Mouse (Mus musculus): ENCODE data around the gene Slc7a11. TPM values are rescaled to one million over a fixed set of nuclear protein-coding genes. Genes with fewer than 3 reads are reported as not detected.
A peak's percentile ranks its signal among the peaks of the same experiment; 100 is the strongest.

Slc7a11 gene
- polyA plus RNA-seq, 1 experiment from 2014 or later: 2.3 TPM

GRCm38 (mm10) chr3:50130319-50130718 lies 313.1 kb downstream of the Slc7a11 start:
- Histone ChIP-seq H3K27me3 (ENCODE audit: control insufficient read depth, insufficient read depth, low read length) (no peaks in the 10 kb centered on the region), H3K4me3 (replicated peaks; ENCODE audit: low read depth, low read length) (no peak overlapping the region), H3K9ac (replicated peaks; ENCODE audit: low read length) (no peak overlapping the region), H3K4me2 (ENCODE audit: low read length) (no peak overlapping the region), H3K36me3 (ENCODE audit: control insufficient read depth, insufficient read depth, low read length) (no peaks in the 10 kb centered on the region), H3K27ac (replicated peaks; ENCODE audit: low read depth, low read length) (no peak overlapping the region), H3K4me1 (ENCODE audit: control insufficient read depth, insufficient read depth, low read length) (no peaks in the 10 kb centered on the region), H3K9me3 (ENCODE audit: control insufficient read depth, low read length) (no peaks in the 10 kb centered on the region)
- no peak for DNase-seq
- 96% methylated on average over 2 of the region's 2 CpGs for WGBS
- no peak for ATAC-seq (ENCODE audit: low FRiP score, low TSS enrichment)

- H3K4me2 ChIP-seq (ENCODE audit: low read length): no peak overlapping the region
- ATAC-seq (ENCODE audit: low FRiP score, low TSS enrichment) (no peak), DNase-seq (peak; percentile 32)
- H3K9me3 ChIP-seq (ENCODE audit: control insufficient read depth, low read length): no peaks in the 10 kb centered on the region
- H3K4me1 ChIP-seq (ENCODE audit: control insufficient read depth, insufficient read depth, low read length): no peaks in the 10 kb centered on the region
- H3K36me3 ChIP-seq (ENCODE audit: control insufficient read depth, insufficient read depth, low read length): no peaks in the 10 kb centered on the region
- no peaks in the 10 kb centered on the region for H3K27me3 ChIP-seq (ENCODE audit: control insufficient read depth, insufficient read depth, low read length)
- H3K9ac ChIP-seq (replicated peaks; ENCODE audit: low read length): no peak overlapping the region
- H3K4me3 ChIP-seq (replicated peaks; ENCODE audit: low read depth, low read length): no peak overlapping the region
- no peak overlapping the region for H3K27ac ChIP-seq (replicated peaks; ENCODE audit: low read depth, low read length)
- 58% methylated on average over 1 of the region's 1 CpGs for WGBS
Observed at GRCm38 (mm10) chr3:50121001-50121400, 322.4 kb downstream of the Slc7a11 start.

DNA sequence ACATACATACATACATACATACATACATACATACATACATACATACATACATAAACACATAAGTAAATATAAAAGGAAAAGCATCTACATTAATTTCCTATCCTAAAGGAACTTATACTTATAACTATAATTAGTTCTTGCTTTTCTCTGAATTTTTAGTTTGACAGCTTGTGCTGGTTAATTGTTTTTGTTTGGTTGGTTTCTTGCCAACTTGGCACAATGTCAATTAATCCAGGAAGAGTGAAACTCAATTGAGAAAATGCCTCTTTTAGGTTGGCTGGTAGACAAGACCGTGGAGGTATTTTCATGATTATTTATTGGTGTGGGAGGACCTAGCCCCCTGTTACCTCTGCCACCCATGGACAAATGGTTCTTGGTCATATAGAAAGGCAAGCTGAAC lies 327.1 kb downstream of the Slc7a11 start:
- ATAC-seq (ENCODE audit: low FRiP score, low TSS enrichment): no peak
- Histone ChIP-seq H3K27me3 (ENCODE audit: control insufficient read depth, insufficient read depth, low read length) (no peaks in the 10 kb centered on the region), H3K4me1 (ENCODE audit: control insufficient read depth, insufficient read depth, low read length) (no peaks in the 10 kb centered on the region), H3K27ac (replicated peaks; ENCODE audit: low read depth, low read length) (no peak overlapping the region), H3K4me3 (replicated peaks; ENCODE audit: low read depth, low read length) (no peak overlapping the region), H3K9me3 (ENCODE audit: control insufficient read depth, low read length) (no peaks in the 10 kb centered on the region), H3K4me2 (ENCODE audit: low read length) (no peak overlapping the region), H3K9ac (replicated peaks; ENCODE audit: low read length) (no peak overlapping the region), H3K36me3 (ENCODE audit: control insufficient read depth, insufficient read depth, low read length) (no peaks in the 10 kb centered on the region)
- WGBS: 70% methylated on average over 1 of the region's 1 CpGs
- no peak for DNase-seq

- Histone ChIP-seq H3K9me3 (ENCODE audit: control insufficient read depth, low read length) (no peaks in the 10 kb centered on the region), H3K36me3 (ENCODE audit: control insufficient read depth, insufficient read depth, low read length) (no peaks in the 10 kb centered on the region), H3K27me3 (ENCODE audit: control insufficient read depth, insufficient read depth, low read length) (no peaks in the 10 kb centered on the region), H3K4me2 (ENCODE audit: low read length) (no peak overlapping the region), H3K9ac (replicated peaks; ENCODE audit: low read length) (no peak overlapping the region), H3K4me3 (replicated peaks; ENCODE audit: low read depth, low read length) (no peak overlapping the region), H3K4me1 (ENCODE audit: control insufficient read depth, insufficient read depth, low read length) (no peaks in the 10 kb centered on the region), H3K27ac (replicated peaks; ENCODE audit: low read depth, low read length) (no peak overlapping the region)
- DNase-seq (no peak), ATAC-seq (ENCODE audit: low FRiP score, low TSS enrichment) (no peak)
- WGBS: 97% methylated on average over 6 of the region's 6 CpGs
Observed at GRCm38 (mm10) chr3:50105509-50105908, 337.9 kb downstream of the Slc7a11 start.

- WGBS: 89% methylated on average over 7 of the region's 7 CpGs
- Histone ChIP-seq H3K27me3 (ENCODE audit: control insufficient read depth, insufficient read depth, low read length) (no peaks in the 10 kb centered on the region), H3K27ac (replicated peaks; ENCODE audit: low read depth, low read length) (no peak overlapping the region), H3K4me3 (replicated peaks; ENCODE audit: low read depth, low read length) (no peak overlapping the region), H3K4me2 (ENCODE audit: low read length) (no peak overlapping the region), H3K36me3 (ENCODE audit: control insufficient read depth, insufficient read depth, low read length) (no peaks in the 10 kb centered on the region), H3K4me1 (ENCODE audit: control insufficient read depth, insufficient read depth, low read length) (no peaks in the 10 kb centered on the region), H3K9me3 (ENCODE audit: control insufficient read depth, low read length) (no peaks in the 10 kb centered on the region), H3K9ac (replicated peaks; ENCODE audit: low read length) (no peak overlapping the region)
- no peak for ATAC-seq (ENCODE audit: low FRiP score, low TSS enrichment)
- DNase-seq: no peak
Observed at GRCm38 (mm10) chr3:50094404-50095092, 348.9 kb downstream of the Slc7a11 start.

- Histone ChIP-seq H3K4me1 (ENCODE audit: control insufficient read depth, insufficient read depth, low read length) (no peaks in the 10 kb centered on the region), H3K9ac (replicated peaks; ENCODE audit: low read length) (no peak overlapping the region), H3K4me3 (replicated peaks; ENCODE audit: low read depth, low read length) (no peak overlapping the region), H3K9me3 (ENCODE audit: control insufficient read depth, low read length) (no peaks in the 10 kb centered on the region), H3K27me3 (ENCODE audit: control insufficient read depth, insufficient read depth, low read length) (no peaks in the 10 kb centered on the region), H3K27ac (replicated peaks; ENCODE audit: low read depth, low read length) (no peak overlapping the region), H3K36me3 (ENCODE audit: control insufficient read depth, insufficient read depth, low read length) (no peaks in the 10 kb centered on the region), H3K4me2 (ENCODE audit: low read length) (no peak overlapping the region)
- ATAC-seq (ENCODE audit: low FRiP score, low TSS enrichment) (no peak), DNase-seq (peak; percentile 84)
- WGBS: 19% methylated on average over 7 of the region's 7 CpGs
Observed at GRCm38 (mm10) chr3:50076979-50077378, 366.4 kb downstream of the Slc7a11 start.

- H3K4me1 ChIP-seq (ENCODE audit: control insufficient read depth, insufficient read depth, low read length): no peaks in the 10 kb centered on the region
- H3K4me3 ChIP-seq (replicated peaks; ENCODE audit: low read depth, low read length): no peak overlapping the region
- ATAC-seq (ENCODE audit: low FRiP score, low TSS enrichment) (no peak), DNase-seq (no peak)
- 89% methylated on average over 4 of the region's 4 CpGs for WGBS
- H3K4me2 ChIP-seq (ENCODE audit: low read length): no peak overlapping the region
- H3K9me3 ChIP-seq (ENCODE audit: control insufficient read depth, low read length): no peaks in the 10 kb centered on the region
- no peaks in the 10 kb centered on the region for H3K27me3 ChIP-seq (ENCODE audit: control insufficient read depth, insufficient read depth, low read length)
- no peaks in the 10 kb centered on the region for H3K36me3 ChIP-seq (ENCODE audit: control insufficient read depth, insufficient read depth, low read length)
- H3K9ac ChIP-seq (replicated peaks; ENCODE audit: low read length): no peak overlapping the region
- no peak overlapping the region for H3K27ac ChIP-seq (replicated peaks; ENCODE audit: low read depth, low read length)
Observed at GRCm38 (mm10) chr3:50063396-50063795, 380.0 kb downstream of the Slc7a11 start.

GRCm38 (mm10) chr3:50044666-50045065 lies 398.7 kb downstream of the Slc7a11 start:
- no peak overlapping the region for H3K9ac ChIP-seq (replicated peaks; ENCODE audit: low read length)
- no peaks in the 10 kb centered on the region for H3K4me1 ChIP-seq (ENCODE audit: control insufficient read depth, insufficient read depth, low read length)
- no peaks in the 10 kb centered on the region for H3K36me3 ChIP-seq (ENCODE audit: control insufficient read depth, insufficient read depth, low read length)
- 80% methylated on average over 5 of the region's 5 CpGs for WGBS
- DNase-seq: peak; percentile 9
- H3K4me3 ChIP-seq (replicated peaks; ENCODE audit: low read depth, low read length): no peak overlapping the region
- no peak overlapping the region for H3K27ac ChIP-seq (replicated peaks; ENCODE audit: low read depth, low read length)
- H3K27me3 ChIP-seq (ENCODE audit: control insufficient read depth, insufficient read depth, low read length): no peaks in the 10 kb centered on the region
- 0 out of 2 replicates have a peak, but pooled peaks cover 3% of the 10 kb centered on the region for H3K9me3 ChIP-seq (ENCODE audit: control insufficient read depth, low read length)
- no peak for ATAC-seq (ENCODE audit: low FRiP score, low TSS enrichment)
- no peak overlapping the region for H3K4me2 ChIP-seq (ENCODE audit: low read length)

DNA sequence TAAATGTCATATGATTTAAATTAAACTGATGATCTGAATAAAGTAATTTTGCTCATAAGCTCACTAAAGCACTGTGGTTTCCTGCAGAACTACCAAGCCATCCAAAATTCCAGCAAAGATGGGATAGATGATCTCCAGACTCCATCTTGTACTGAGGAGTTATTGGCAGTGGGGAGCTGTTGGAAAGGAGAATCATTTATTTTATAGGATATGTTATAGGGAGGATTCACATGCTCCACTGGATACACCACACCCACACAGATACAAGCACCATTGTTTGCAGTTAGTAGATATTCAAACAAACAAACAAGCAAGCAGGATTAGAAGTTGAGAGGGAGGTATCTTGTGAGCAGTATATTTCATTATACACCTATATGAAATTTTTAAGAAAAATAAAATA lies 399.3 kb downstream of the Slc7a11 start:
- no peak overlapping the region for H3K4me2 ChIP-seq (ENCODE audit: low read length)
- DNase-seq (no peak), ATAC-seq (ENCODE audit: low FRiP score, low TSS enrichment) (no peak)
- H3K4me3 ChIP-seq (replicated peaks; ENCODE audit: low read depth, low read length): no peak overlapping the region
- 0 out of 2 replicates have a peak, but pooled peaks cover 3% of the 10 kb centered on the region for H3K9me3 ChIP-seq (ENCODE audit: control insufficient read depth, low read length)
- H3K36me3 ChIP-seq (ENCODE audit: control insufficient read depth, insufficient read depth, low read length): no peaks in the 10 kb centered on the region
- no peak overlapping the region for H3K9ac ChIP-seq (replicated peaks; ENCODE audit: low read length)
- H3K4me1 ChIP-seq (ENCODE audit: control insufficient read depth, insufficient read depth, low read length): no peaks in the 10 kb centered on the region
- H3K27me3 ChIP-seq (ENCODE audit: control insufficient read depth, insufficient read depth, low read length): no peaks in the 10 kb centered on the region
- no peak overlapping the region for H3K27ac ChIP-seq (replicated peaks; ENCODE audit: low read depth, low read length)

All from midbrain, embryonic 14.5 days (tissue).